Mouse (Mus musculus): ENCODE data around the gene Gm20517.

DNA sequence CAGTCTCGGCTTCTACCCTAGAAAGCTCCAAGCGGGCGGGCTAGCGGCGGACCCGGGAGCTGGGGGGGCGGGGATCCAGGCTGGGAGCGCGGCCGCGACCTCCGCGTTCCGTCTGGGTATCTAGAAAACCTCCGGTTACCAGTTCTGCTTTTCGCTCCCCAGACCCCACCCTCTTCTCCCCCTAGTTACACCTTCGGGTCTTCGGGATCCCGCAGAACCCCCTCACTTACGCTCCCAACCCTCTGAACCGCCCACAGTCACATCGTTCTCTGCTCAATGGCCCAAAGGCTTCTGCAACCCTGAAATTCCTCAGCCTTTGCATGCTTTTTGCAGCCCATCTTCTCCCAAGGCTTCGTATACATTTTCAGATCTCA lies 83.9 kb downstream of the Gm20517 start:
- no peak for TF ChIP-seq HCFC1 (IDR thresholded peaks at IDR 0.05; ENCODE audit: borderline replicate concordance, insufficient read depth, low read length)
- no peak for TF ChIP-seq CHD2 (IDR thresholded peaks at IDR 0.05; ENCODE audit: low read depth, low read length)
- no peak for TF ChIP-seq MAFK (IDR thresholded peaks at IDR 0.05; ENCODE audit: insufficient read depth, low read depth, low read length)
- TF ChIP-seq ZC3H11A (IDR thresholded peaks at IDR 0.05; ENCODE audit: borderline replicate concordance, low read depth, low read length) = no peak
- TF ChIP-seq ZNF384 (IDR thresholded peaks at IDR 0.05; ENCODE audit: low read depth, low read length) = no peak
